Mouse (Mus musculus) urinary bladder, postnatal 0 days (tissue): ENCODE data around the gene Gm3298. TPM values are rescaled to one million over a fixed set of nuclear protein-coding genes. Genes with fewer than 3 reads are reported as not detected.

Experiments used
- polyA plus RNA-seq: library from polyadenylated mRNA; unstranded; fragments of >200 nt; fragmentation: Nextera tagmentation; extraction: Ambion mirVana; gene quantifications from 2 replicates; pipeline ENCODE4 v1.2.1, GENCODE M21; 2015

Gm3298 gene
- not detected in 2 replicates for polyA plus RNA-seq

GRCm38 (mm10) chr14:5015591-5015990 lies at the start of gene Gm3298:
Gene Gm3298 (plus strand): TSS chr14:5015891.

GRCm38 (mm10) chr14:4983635-4984034 lies 32.1 kb upstream of the Gm3298 start, which contains the start of gene Gm8297:
Gene Gm8297 (plus strand): TSS chr14:4983935.

GRCm38 (mm10) chr14:5050329-5050728 lies 34.6 kb downstream of the Gm3298 start, which contains the start of gene 4930555G01Rik:
Gene 4930555G01Rik (plus strand): TSS chr14:5050629.

Other genes with a start within 250 kb of the Gm3298 start
- not detected in 2 replicates for gene Gm9602, start 239.6 kb upstream of the Gm3298 start, polyA plus RNA-seq
- gene Gm3269, start 177.8 kb upstream of the Gm3298 start, polyA plus RNA-seq: not detected in 2 replicates
- 0.63 and 0.73 TPM in 2 replicates for gene Gm3264, start 160.3 kb upstream of the Gm3298 start, polyA plus RNA-seq
- gene Gm3278, start 123.5 kb upstream of the Gm3298 start, polyA plus RNA-seq: not detected in 2 replicates
- not detected in 2 replicates for gene Gm8297, start 32.0 kb upstream of the Gm3298 start, polyA plus RNA-seq
- not detected in 2 replicates for gene 4930555G01Rik, start 34.7 kb downstream of the Gm3298 start, polyA plus RNA-seq
- 0.75 TPM in 1 of 2 replicates, not detected in the other for gene Gm8281, start 55.1 kb downstream of the Gm3298 start, polyA plus RNA-seq
- not detected in 2 replicates for gene Gm8279, start 115.6 kb downstream of the Gm3298 start, polyA plus RNA-seq
- not detected in 2 replicates for gene Gm3317, start 148.6 kb downstream of the Gm3298 start, polyA plus RNA-seq
- gene Gm8271, start 169.9 kb downstream of the Gm3298 start, polyA plus RNA-seq: not detected in 2 replicates
- not detected in 2 replicates for gene Gm3526, start 244.7 kb downstream of the Gm3298 start, polyA plus RNA-seq